Mouse (Mus musculus): ENCODE data around the gene Frmd6. TPM values are rescaled to one million over a fixed set of nuclear protein-coding genes. Genes with fewer than 3 reads are reported as not detected.

Gene Frmd6
- polyA plus RNA-seq, 1 experiment from 2014 or later = 3.0 TPM

DNA sequence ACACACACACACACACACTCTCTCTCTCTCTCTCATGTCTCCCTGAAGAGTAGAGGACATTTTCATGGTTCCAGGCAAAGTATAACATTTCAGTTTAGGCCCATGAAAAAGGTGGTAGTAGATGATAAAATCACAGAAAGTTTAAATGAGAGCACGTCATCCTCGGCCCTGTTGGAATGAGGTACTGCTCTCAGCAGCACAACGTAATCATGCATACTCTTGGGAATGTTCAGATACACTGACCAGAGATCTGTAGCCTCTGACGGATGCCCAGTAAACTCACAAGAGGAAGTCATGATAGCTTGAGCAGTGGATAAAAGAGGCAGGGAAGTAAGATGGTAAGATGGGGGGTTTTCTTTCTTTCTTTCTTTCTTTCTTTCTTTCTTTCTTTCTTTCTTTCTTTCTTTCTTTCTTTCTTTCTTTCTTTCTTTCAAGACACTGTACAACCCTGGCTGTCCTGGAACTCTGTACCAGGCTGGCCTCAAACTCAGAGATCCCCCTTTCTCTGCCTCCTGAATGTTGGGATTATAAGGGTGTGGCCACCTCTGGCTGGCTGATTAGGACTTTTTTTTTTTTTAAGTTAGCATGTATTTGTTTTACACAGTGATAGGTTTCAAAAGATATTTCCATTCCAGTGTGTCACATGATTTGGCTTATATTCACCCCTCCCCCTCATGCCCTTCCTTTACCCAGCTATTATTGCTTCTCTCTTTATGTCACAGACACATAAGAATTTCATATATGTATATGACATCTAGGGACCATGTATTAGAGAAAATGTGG is 7.1 kb downstream of the Frmd6 start:
- Histone ChIP-seq H3K9me3 (replicated peaks) (no peaks in the 10 kb centered on the region), H3K4me1 (replicated peaks) (peaks cover 27% of the 10 kb centered on the region), H3K27me3 (no peaks in the 10 kb centered on the region), H3K36me3 (no peaks in the 10 kb centered on the region), H3K27ac (no peak overlapping the region), H3K4me3 (replicated peaks) (no peak overlapping the region), H3K9ac (no peak overlapping the region), H3K4me2 (no peak overlapping the region)
- DNase-seq (no peak), ATAC-seq (ENCODE audit: low read depth) (peak; percentile 83)
- WGBS (ENCODE audit: insufficient replicate concordance) = 20% methylated on average over 4 of the region's 4 CpGs

DNA sequence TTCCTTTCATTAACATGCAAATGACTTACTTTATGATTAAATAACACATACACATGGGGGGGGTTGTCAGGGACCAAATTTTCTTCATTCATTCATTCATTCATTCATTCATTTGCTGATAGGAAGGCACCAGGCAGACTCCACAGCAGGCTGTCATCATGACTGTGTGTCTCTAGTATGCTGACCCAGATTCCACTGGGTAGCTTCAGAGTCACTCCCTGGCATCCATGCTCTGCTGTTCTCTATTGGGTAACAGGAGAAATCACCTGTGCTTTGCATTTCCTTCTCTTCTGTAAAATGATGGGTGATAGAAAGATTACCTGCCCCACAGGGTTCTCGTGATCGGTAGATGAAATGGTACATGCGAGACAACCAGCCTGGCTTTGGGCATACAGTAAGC is 7.7 kb downstream of the Frmd6 start:
- no peak for DNase-seq
- H3K4me1 ChIP-seq (replicated peaks) = peaks cover 28% of the 10 kb centered on the region
- 80% methylated on average over 3 of the region's 3 CpGs for WGBS (ENCODE audit: insufficient replicate concordance)
- no peak overlapping the region for H3K4me2 ChIP-seq
- no peak overlapping the region for H3K27ac ChIP-seq
- no peak overlapping the region for H3K4me3 ChIP-seq (replicated peaks)
- H3K9ac ChIP-seq = no peak overlapping the region
- H3K27me3 ChIP-seq = no peaks in the 10 kb centered on the region
- H3K36me3 ChIP-seq = no peaks in the 10 kb centered on the region
- ATAC-seq (ENCODE audit: low read depth) = no peak
- H3K9me3 ChIP-seq (replicated peaks) = no peaks in the 10 kb centered on the region

DNA sequence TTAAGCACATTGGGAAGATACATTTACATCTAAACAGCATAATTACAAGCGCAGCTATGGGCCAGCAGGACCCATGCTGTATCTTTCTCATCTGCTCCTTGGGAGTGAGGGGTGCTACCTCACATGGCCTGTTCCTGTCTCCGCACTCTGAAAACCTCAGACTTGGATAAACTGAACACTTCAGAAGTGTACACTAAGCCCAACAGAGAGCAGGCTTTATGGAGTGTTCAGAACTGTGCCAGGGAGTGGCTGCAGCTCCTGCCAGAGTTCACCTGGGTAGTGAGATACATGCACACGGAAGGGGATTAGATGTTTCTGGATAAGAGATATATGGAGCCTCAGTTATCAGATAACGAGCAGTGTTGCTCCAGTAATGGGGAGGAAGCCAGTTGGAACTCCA is 8.7 kb downstream of the Frmd6 start:
- ATAC-seq (ENCODE audit: low read depth) = no peak
- Histone ChIP-seq H3K27me3 (no peaks in the 10 kb centered on the region), H3K36me3 (no peaks in the 10 kb centered on the region), H3K9ac (no peak overlapping the region), H3K4me1 (replicated peaks) (peaks cover 30% of the 10 kb centered on the region), H3K9me3 (replicated peaks) (no peaks in the 10 kb centered on the region), H3K27ac (no peak overlapping the region), H3K4me3 (replicated peaks) (no peak overlapping the region), H3K4me2 (no peak overlapping the region)
- no peak for DNase-seq
- 59% methylated on average over 4 of the region's 4 CpGs for WGBS (ENCODE audit: insufficient replicate concordance)

DNA sequence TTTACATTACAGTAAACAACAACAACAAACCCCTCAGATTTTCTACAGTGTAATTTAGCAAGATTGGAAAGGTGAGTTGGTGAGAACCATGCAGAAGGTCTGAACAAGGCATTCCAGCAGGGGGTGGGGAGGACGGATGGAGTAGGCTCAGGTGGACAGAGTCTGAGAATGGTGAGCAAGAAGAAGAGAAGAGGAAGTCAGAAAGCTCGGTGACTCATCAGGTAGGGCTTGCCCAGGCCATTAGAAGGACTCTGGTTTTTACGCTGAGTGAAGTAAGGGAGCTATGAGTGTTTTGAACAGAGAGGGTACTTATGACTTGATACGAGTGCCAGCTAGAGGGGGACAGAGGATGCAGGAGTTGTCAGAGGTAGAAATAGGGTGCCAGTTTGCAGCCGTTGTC is 9.7 kb downstream of the Frmd6 start:
- Histone ChIP-seq H3K27ac (no peak overlapping the region), H3K4me2 (no peak overlapping the region), H3K4me3 (replicated peaks) (no peak overlapping the region), H3K4me1 (replicated peaks) (peaks cover 30% of the 10 kb centered on the region), H3K36me3 (no peaks in the 10 kb centered on the region), H3K9ac (no peak overlapping the region), H3K27me3 (no peaks in the 10 kb centered on the region), H3K9me3 (replicated peaks) (no peaks in the 10 kb centered on the region)
- no peak for ATAC-seq (ENCODE audit: low read depth)
- DNase-seq = no peak
- 55% methylated on average over 5 of the region's 5 CpGs for WGBS (ENCODE audit: insufficient replicate concordance)

DNA sequence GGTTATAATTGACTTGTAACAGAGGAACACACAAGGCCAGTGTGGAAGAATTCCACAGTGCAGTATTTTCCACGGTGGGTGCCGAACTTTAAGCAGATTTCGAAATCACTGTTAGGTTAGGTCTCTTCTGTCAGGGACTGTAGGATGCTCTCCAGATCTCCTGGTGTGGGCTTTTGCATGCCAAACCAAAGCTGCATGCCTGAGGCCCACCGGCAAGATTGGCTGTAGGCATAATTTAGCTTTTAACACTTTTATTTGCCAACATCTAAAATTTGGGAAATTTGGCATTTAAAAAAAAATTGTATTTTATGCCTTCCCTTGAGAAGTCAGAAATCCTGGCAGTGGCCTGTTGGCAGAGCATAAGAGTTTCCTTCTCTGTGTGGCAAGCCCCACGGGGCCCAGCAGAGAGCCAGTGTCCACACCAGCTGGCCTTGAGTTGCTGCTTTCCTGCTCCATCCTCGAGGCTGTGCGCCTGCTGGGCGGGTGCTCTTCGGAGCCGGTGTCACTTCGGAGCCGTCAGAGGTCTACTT is 12.5 kb downstream of the Frmd6 start:
- 67% methylated on average over 12 of the region's 12 CpGs for WGBS (ENCODE audit: insufficient replicate concordance)
- Histone ChIP-seq H3K4me3 (replicated peaks) (no peak overlapping the region), H3K4me1 (replicated peaks) (peaks cover 13% of the 10 kb centered on the region), H3K27ac (no peak overlapping the region), H3K9me3 (replicated peaks) (no peaks in the 10 kb centered on the region), H3K4me2 (no peak overlapping the region), H3K36me3 (no peaks in the 10 kb centered on the region), H3K27me3 (no peaks in the 10 kb centered on the region), H3K9ac (no peak overlapping the region)
- DNase-seq (no peak), ATAC-seq (ENCODE audit: low read depth) (no peak)

DNA sequence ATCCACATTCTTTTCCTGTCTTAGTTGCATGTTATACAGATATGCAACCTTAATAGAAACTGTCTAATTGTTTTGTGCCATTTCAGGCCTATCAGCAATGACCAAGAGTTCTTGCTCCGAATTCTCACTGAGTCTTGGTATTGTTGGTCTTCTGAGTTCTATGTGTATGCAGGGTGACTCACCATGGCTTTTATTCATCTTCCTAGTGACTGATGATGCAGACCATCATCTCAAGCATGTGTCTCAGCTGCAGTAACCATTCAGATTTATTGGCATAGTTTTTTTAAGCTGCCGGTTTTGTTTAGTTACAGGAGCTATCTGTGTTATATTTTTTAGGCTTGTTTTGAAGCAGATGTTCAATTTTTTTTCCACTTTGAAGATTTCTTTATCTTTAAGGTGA is 20.1 kb downstream of the Frmd6 start:
- Histone ChIP-seq H3K4me2 (no peak overlapping the region), H3K9ac (no peak overlapping the region), H3K9me3 (replicated peaks) (no peaks in the 10 kb centered on the region), H3K27me3 (no peaks in the 10 kb centered on the region), H3K4me3 (replicated peaks) (no peak overlapping the region), H3K4me1 (replicated peaks) (no peaks in the 10 kb centered on the region), H3K36me3 (no peaks in the 10 kb centered on the region), H3K27ac (no peak overlapping the region)
- ATAC-seq (ENCODE audit: low read depth) (no peak), DNase-seq (no peak)
- 55% methylated on average over 2 of the region's 2 CpGs for WGBS (ENCODE audit: insufficient replicate concordance)

DNA sequence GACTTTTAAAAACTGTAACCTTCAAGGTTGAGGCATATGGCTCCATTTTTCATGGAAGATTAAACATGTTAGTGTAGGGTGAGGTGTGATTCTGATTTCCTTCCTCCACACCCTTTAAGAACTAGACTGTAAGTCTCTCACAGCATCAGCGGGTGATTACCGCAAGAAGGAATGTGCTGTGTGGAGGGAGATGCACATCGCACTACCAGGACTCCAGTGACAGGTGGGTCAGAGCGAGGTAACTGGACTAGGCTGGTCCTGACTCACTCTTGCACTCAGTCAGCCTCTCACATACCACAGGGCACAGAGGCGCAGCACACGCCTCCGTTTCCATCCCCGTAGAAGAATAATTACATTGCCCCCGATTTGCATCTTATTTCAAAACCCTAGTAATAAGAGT is 23.7 kb downstream of the Frmd6 start:
- no peaks in the 10 kb centered on the region for H3K36me3 ChIP-seq
- no peak overlapping the region for H3K9ac ChIP-seq
- H3K4me1 ChIP-seq (replicated peaks) = no peaks in the 10 kb centered on the region; the same call in 1 of the 2 replicates
- no peak for ATAC-seq (ENCODE audit: low read depth)
- 87% methylated on average over 9 of the region's 9 CpGs for WGBS (ENCODE audit: insufficient replicate concordance)
- H3K27ac ChIP-seq = no peak overlapping the region
- H3K9me3 ChIP-seq (replicated peaks) = no peaks in the 10 kb centered on the region
- no peak for DNase-seq
- no peak overlapping the region for H3K4me3 ChIP-seq (replicated peaks)
- no peak overlapping the region for H3K4me2 ChIP-seq
- no peaks in the 10 kb centered on the region for H3K27me3 ChIP-seq

DNA sequence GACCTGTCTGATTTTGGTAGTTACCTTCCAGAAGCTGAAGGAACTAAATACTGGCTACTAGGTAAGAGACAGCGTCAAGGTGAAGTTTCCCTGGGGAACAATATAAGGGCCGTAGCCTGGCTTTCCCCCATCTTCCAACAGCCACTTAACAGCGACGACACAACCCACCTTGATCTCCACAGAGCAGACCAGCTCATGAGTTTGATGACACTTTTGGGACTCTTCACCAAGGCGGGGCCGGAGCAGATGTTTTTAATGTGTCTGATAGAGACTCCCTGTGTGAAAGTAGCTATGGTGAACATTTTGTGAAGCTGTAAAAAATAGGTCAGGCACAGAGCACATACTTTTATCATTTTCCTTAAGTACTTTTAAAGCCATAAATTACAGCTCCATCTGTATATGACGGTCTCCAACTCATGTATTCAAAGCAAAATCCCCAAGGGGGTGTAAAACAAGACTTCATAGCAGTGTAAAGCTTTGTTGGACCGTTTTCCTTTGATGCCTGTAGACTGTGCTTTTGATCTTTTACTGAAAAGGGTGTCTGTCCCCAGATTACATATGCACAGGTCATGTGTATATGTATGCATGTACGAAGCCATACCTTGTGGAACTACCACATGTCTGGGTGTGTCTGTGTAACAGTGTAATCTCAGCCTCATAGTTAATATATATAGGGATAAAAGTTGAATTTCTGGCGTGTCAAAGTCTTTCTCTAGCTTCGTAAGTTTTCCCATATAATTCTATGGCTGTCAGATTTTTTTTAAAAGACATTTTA is 24.4 kb downstream of the Frmd6 start:
- Histone ChIP-seq H3K9me3 (replicated peaks) (no peaks in the 10 kb centered on the region), H3K27me3 (no peaks in the 10 kb centered on the region), H3K4me2 (no peak overlapping the region), H3K36me3 (no peaks in the 10 kb centered on the region), H3K9ac (no peak overlapping the region), H3K4me1 (replicated peaks) (no peaks in the 10 kb centered on the region; the same call in 1 of the 2 replicates), H3K27ac (no peak overlapping the region), H3K4me3 (replicated peaks) (no peak overlapping the region)
- ATAC-seq (ENCODE audit: low read depth) (no peak), DNase-seq (no peak)
- WGBS (ENCODE audit: insufficient replicate concordance) = 74% methylated on average over 11 of the region's 11 CpGs

DNA sequence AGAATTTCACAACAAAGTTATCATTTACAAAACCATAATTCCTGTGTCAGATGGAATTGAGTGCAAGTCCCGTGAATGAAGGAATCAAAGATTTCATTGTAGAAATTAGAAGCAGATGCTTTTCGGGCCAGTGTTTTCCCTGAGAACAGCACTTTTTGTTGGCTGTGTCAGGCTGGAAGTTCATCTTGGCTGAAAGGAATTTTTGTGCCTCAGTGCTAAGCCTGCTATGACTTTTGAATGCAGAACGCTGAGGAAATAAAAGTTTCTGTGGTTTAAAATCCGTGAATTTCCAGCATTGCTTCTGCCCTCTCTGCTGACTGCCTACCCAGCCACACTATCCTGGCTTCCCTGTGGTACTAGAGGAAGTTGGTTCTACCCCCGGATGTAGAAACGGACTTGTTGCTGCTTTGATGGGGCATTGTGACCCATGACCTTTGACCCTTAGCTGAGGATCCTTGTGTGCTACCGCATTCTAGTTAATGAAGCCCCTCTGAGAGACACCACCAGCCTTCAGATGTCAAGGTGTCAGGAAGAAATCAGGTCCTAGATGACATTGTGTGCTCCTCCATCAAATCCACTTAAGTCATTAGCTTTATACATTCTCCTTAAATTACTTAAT is 26.1 kb downstream of the Frmd6 start:
- ATAC-seq (ENCODE audit: low read depth) = no peak
- DNase-seq = no peak
- no peak overlapping the region for H3K4me2 ChIP-seq
- 49% methylated on average over 7 of the region's 7 CpGs for WGBS (ENCODE audit: insufficient replicate concordance)
- no peak overlapping the region for H3K4me3 ChIP-seq (replicated peaks)
- no peaks in the 10 kb centered on the region for H3K36me3 ChIP-seq
- no peak overlapping the region for H3K9ac ChIP-seq
- no peak overlapping the region for H3K27ac ChIP-seq
- no peaks in the 10 kb centered on the region for H3K9me3 ChIP-seq (replicated peaks)
- no peaks in the 10 kb centered on the region; the same call in 1 of the 2 replicates for H3K4me1 ChIP-seq (replicated peaks)
- no peaks in the 10 kb centered on the region for H3K27me3 ChIP-seq

DNA sequence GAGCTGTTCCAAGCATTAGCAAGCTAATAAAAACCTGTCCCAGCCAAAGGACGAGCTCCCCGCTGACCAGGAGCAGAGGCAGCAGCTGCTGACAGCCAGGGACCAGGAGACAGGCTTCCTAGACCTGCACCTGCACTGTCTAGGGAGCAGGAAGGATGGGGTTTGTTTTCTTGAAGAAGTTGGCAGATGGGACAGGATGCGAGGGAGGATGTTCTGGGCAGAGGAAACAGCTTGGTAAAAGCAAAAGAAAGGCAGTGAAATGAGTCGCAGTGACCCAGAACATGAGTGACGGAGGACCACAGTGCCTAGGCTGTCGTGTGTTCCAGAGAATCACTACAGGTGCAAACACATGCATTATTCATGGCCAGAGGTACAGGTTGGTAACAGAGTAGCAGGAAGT is 27.7 kb downstream of the Frmd6 start:
- Histone ChIP-seq H3K36me3 (no peaks in the 10 kb centered on the region), H3K4me1 (replicated peaks) (no peaks in the 10 kb centered on the region; the same call in 1 of the 2 replicates), H3K9me3 (replicated peaks) (no peaks in the 10 kb centered on the region), H3K4me3 (replicated peaks) (no peak overlapping the region), H3K27me3 (no peaks in the 10 kb centered on the region), H3K4me2 (no peak overlapping the region), H3K27ac (no peak overlapping the region), H3K9ac (no peak overlapping the region)
- WGBS (ENCODE audit: insufficient replicate concordance) = 33% methylated on average over 6 of the region's 6 CpGs
- ATAC-seq (ENCODE audit: low read depth) (no peak), DNase-seq (no peak)

DNA sequence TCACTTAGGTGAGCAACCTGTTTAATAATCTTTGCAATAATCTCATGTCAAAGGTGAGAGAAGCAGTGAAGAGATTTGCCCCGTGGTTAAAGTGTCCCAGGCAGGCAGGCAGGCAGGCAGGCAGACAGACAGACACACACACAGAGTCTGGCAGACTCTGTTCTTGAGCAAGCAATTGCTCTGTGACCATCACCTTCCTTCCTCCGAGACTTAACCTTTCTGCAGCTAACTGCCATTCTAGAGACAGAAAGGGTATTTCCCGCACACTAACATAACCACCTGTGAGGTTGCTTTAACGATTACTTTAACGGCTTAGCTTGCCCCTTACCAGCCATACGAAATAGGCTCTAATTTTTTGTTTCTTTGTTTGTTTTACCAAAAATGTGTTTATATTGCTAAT is 30.4 kb downstream of the Frmd6 start:
- DNase-seq = no peak
- no peaks in the 10 kb centered on the region; the same call in 1 of the 2 replicates for H3K4me1 ChIP-seq (replicated peaks)
- ATAC-seq (ENCODE audit: low read depth) = no peak
- no peak overlapping the region for H3K4me2 ChIP-seq
- WGBS (ENCODE audit: insufficient replicate concordance) = 60% methylated on average over 6 of the region's 6 CpGs
- H3K9ac ChIP-seq = no peak overlapping the region
- H3K9me3 ChIP-seq (replicated peaks) = no peaks in the 10 kb centered on the region
- H3K27ac ChIP-seq = no peak overlapping the region
- H3K4me3 ChIP-seq (replicated peaks) = no peak overlapping the region
- H3K27me3 ChIP-seq = no peaks in the 10 kb centered on the region
- no peaks in the 10 kb centered on the region for H3K36me3 ChIP-seq

Measured in liver, embryonic 13.5 days (tissue).